Mouse (Mus musculus) heart, embryonic 10.5 days (tissue): ENCODE measurements around the gene 6430628N08Rik. TPM values are rescaled to one million over a fixed set of nuclear protein-coding genes. Genes with fewer than 3 reads are reported as not detected.

Source experiments
- DNase-seq: peaks from one replicate; pipeline ENCODE4 v3.0.0-alpha.2; 2017; ENCODE audit warnings: low spot score
- H3K27ac ChIP-seq: fragments of 300-500 bp; sonication (generic); 2 replicates; pipeline ENCODE4 v1.5.1; 2016; ENCODE audit warnings: mild to moderate bottlenecking
- H3K27me3 ChIP-seq: fragments of 300-500 bp; sonication (generic); 2 replicates; pipeline ENCODE4 v1.6.1; 2016; ENCODE audit warnings: mild to moderate bottlenecking; ENCODE audit not compliant: poor library complexity, insufficient read depth, severe bottlenecking
- H3K36me3 ChIP-seq: fragments of 300-500 bp; sonication (generic); 2 replicates; pipeline ENCODE4 v1.6.1; 2016; ENCODE audit warnings: mild to moderate bottlenecking, moderate library complexity
- H3K4me1 ChIP-seq: fragments of 300-500 bp; sonication (generic); 2 replicates; pipeline ENCODE4 v1.6.1; 2016; ENCODE audit warnings: mild to moderate bottlenecking
- H3K4me3 ChIP-seq: fragments of 300-500 bp; sonication (generic); 2 replicates; pipeline ENCODE4 v1.5.1; 2016; ENCODE audit warnings: mild to moderate bottlenecking, moderate library complexity
- H3K9me3 ChIP-seq: fragments of 300-500 bp; sonication (generic); 2 replicates; pipeline ENCODE4 v1.6.1; 2016; ENCODE audit warnings: mild to moderate bottlenecking, moderate library complexity
- WGBS: fragments of 180-500 bp; shearing (Covaris S2); methylation state at CpG from one replicate; pipeline ENCODE4 v1.1.7; 2016; 5-methylcytosine and 5-hydroxymethylcytosine counted together
- polyA plus RNA-seq: library from polyadenylated mRNA; unstranded; fragments of >200 nt; fragmentation: Nextera tagmentation; extraction: Ambion mirVana; gene quantifications from 2 replicates; pipeline ENCODE4 v1.2.1, GENCODE M21; 2016

Gene 6430628N08Rik
- polyA plus RNA-seq, 1 experiment from 2014 or later, result not detected

- peaks cover 100% of the 10 kb centered on the region for H3K27me3 ChIP-seq
- H3K36me3 ChIP-seq, result no peaks in the 10 kb centered on the region
- WGBS, result under 1% methylated on average over 36 of the region's 36 CpGs
- no peaks in the 10 kb centered on the region for H3K9me3 ChIP-seq
- H3K4me3 ChIP-seq, result peak overlapping the region; percentile 31
- no peak overlapping the region for H3K27ac ChIP-seq
- H3K4me1 ChIP-seq, result peaks cover 24% of the 10 kb centered on the region
- peak; percentile 81 for DNase-seq
These were observed 45.5 kb downstream of the 6430628N08Rik start for GRCm38 (mm10) chr4:115935835-115936581.

GRCm38 (mm10) chr4:115936646-115937045 lies 46.2 kb downstream of the 6430628N08Rik start:
- Histone ChIP-seq H3K4me1 (peaks cover 24% of the 10 kb centered on the region), H3K4me3 (peak overlapping the region; percentile 31), H3K36me3 (no peaks in the 10 kb centered on the region), H3K27me3 (peaks cover 100% of the 10 kb centered on the region), H3K27ac (no peak overlapping the region), H3K9me3 (no peaks in the 10 kb centered on the region)
- WGBS, result 1% methylated on average over 20 of the region's 20 CpGs
- DNase-seq, result peak; percentile 73

- DNase-seq, result peak; percentile 74
- Histone ChIP-seq H3K4me3 (no peak overlapping the region), H3K9me3 (no peaks in the 10 kb centered on the region), H3K4me1 (peaks cover 24% of the 10 kb centered on the region), H3K27ac (no peak overlapping the region), H3K27me3 (peaks cover 100% of the 10 kb centered on the region), H3K36me3 (no peaks in the 10 kb centered on the region)
- 5% methylated on average over 19 of the region's 19 CpGs for WGBS
These were observed 46.9 kb downstream of the 6430628N08Rik start for GRCm38 (mm10) chr4:115937061-115937976.

GRCm38 (mm10) chr4:115938276-115939160 lies 48.1 kb downstream of the 6430628N08Rik start:
- Histone ChIP-seq H3K27ac (no peak overlapping the region), H3K9me3 (no peaks in the 10 kb centered on the region), H3K27me3 (peaks cover 100% of the 10 kb centered on the region), H3K4me1 (peaks cover 24% of the 10 kb centered on the region), H3K4me3 (0 out of 2 replicates have a peak overlapping the region, but pooled peaks have one; percentile 59), H3K36me3 (no peaks in the 10 kb centered on the region)
- under 1% methylated on average over 37 of the region's 37 CpGs for WGBS
- DNase-seq, result no peak

GRCm38 (mm10) chr4:115939295-115940102 lies 49.0 kb downstream of the 6430628N08Rik start, which contains the start of gene Dmbx1:
Gene Dmbx1, minus strand, starts transcription at chr4:115939926.
- Histone ChIP-seq H3K4me3 (peak within 1 kb of the TSS; percentile 59), H3K4me1 (peaks cover 31% of the 10 kb centered on the region), H3K9me3 (no peaks in the 10 kb centered on the region), H3K27ac (no peak within 1 kb of the TSS), H3K36me3 (no peaks in the 10 kb centered on the region), H3K27me3 (peaks cover 100% of the 10 kb centered on the region)
- WGBS, result under 1% methylated on average over 71 of the region's 71 CpGs
- DNase-seq, result no peak

- H3K36me3 ChIP-seq, result no peaks in the 10 kb centered on the region
- 4% methylated on average over 3 of the region's 3 CpGs for WGBS
- H3K9me3 ChIP-seq, result no peaks in the 10 kb centered on the region
- DNase-seq, result no peak
- H3K27ac ChIP-seq, result no peak overlapping the region
- H3K27me3 ChIP-seq, result peaks cover 100% of the 10 kb centered on the region
- no peak overlapping the region for H3K4me3 ChIP-seq
- peaks cover 30% of the 10 kb centered on the region for H3K4me1 ChIP-seq
These were observed 50.2 kb downstream of the 6430628N08Rik start for GRCm38 (mm10) chr4:115940681-115941080.

GRCm38 (mm10) chr4:115941242-115941820 lies 50.9 kb downstream of the 6430628N08Rik start:
- Histone ChIP-seq H3K4me3 (no peak overlapping the region), H3K4me1 (peaks cover 24% of the 10 kb centered on the region), H3K27me3 (peaks cover 100% of the 10 kb centered on the region), H3K9me3 (no peaks in the 10 kb centered on the region), H3K27ac (no peak overlapping the region), H3K36me3 (no peaks in the 10 kb centered on the region)
- no peak for DNase-seq
- 4% methylated on average over 9 of the region's 9 CpGs for WGBS

- H3K36me3 ChIP-seq, result no peaks in the 10 kb centered on the region
- peak overlapping the region; percentile 43 for H3K4me3 ChIP-seq
- peaks cover 100% of the 10 kb centered on the region for H3K27me3 ChIP-seq
- H3K4me1 ChIP-seq, result peaks cover 18% of the 10 kb centered on the region
- H3K9me3 ChIP-seq, result no peaks in the 10 kb centered on the region
- H3K27ac ChIP-seq, result no peak overlapping the region
- no peak for DNase-seq
- WGBS, result under 1% methylated on average over 41 of the region's 41 CpGs
These were observed 53.3 kb downstream of the 6430628N08Rik start for GRCm38 (mm10) chr4:115943669-115944314.

Other genes with a start within 250 kb of the 6430628N08Rik start
- gene Cyp4b1, start 242.9 kb upstream of the 6430628N08Rik start, polyA plus RNA-seq, result 0.60 and 0.62 TPM in 2 replicates
- gene Efcab14, start 152.9 kb upstream of the 6430628N08Rik start, polyA plus RNA-seq, result 33.2 and 34.4 TPM in 2 replicates
- 0.55 and 0.62 TPM in 2 replicates for gene Tex38, start 109.6 kb upstream of the 6430628N08Rik start, polyA plus RNA-seq
- gene Atpaf1, start 105.9 kb upstream of the 6430628N08Rik start, polyA plus RNA-seq, result 60.0 and 67.2 TPM in 2 replicates
- gene Mob3c, start 62.6 kb upstream of the 6430628N08Rik start, polyA plus RNA-seq, result 5.9 and 9.8 TPM in 2 replicates
- gene Mknk1, start 51.5 kb upstream of the 6430628N08Rik start, polyA plus RNA-seq, result 22.7 and 23.0 TPM in 2 replicates
- not detected in 2 replicates for gene Kncn, start 6.3 kb upstream of the 6430628N08Rik start, polyA plus RNA-seq
- gene Dmbx1, start 49.3 kb downstream of the 6430628N08Rik start, polyA plus RNA-seq, result not detected in 2 replicates
- gene Faah, start 127.3 kb downstream of the 6430628N08Rik start, polyA plus RNA-seq, result 1.3 and 1.7 TPM in 2 replicates
- 20.4 and 24.9 TPM in 2 replicates for gene Nsun4, start 163.2 kb downstream of the 6430628N08Rik start, polyA plus RNA-seq
- 697 and 904 TPM in 2 replicates for gene Uqcrh, start 184.4 kb downstream of the 6430628N08Rik start, polyA plus RNA-seq
- 69.1 and 77.9 TPM in 2 replicates for gene Lrrc41, start 184.6 kb downstream of the 6430628N08Rik start, polyA plus RNA-seq
- 31.7 and 38.0 TPM in 2 replicates for gene Rad54l, start 233.0 kb downstream of the 6430628N08Rik start, polyA plus RNA-seq
- gene Pomgnt1, start 233.2 kb downstream of the 6430628N08Rik start, polyA plus RNA-seq, result 68.9 and 74.3 TPM in 2 replicates